Mouse (Mus musculus) liver, postnatal 0 days (tissue): ENCODE measurements around the gene Pecam1.

Experiments
- CTCF ChIP-seq: sonication (generic); IDR thresholded peaks from 2 replicates; pipeline ENCODE4 v1.5.1; 2016; ENCODE audit warnings: antibody characterized with exemption, low read depth
- EP300 ChIP-seq: IDR thresholded peaks from 2 replicates; pipeline ENCODE4 v1.6.1; 2016; ENCODE audit warnings: antibody characterized with exemption, low read depth, mild to moderate bottlenecking

GRCm38 (mm10) chr11:106762800-106763185 is 12.4 kb upstream of the Pecam1 start:
- TF ChIP-seq CTCF (no peak), EP300 (no peak)
